Mouse (Mus musculus) brain, adult 2 months (tissue): ENCODE results near the gene Arl5a.
A peak's percentile ranks its signal among the peaks of the same experiment; 100 is the strongest.

ENCODE experiments used
- DNase-seq: peaks from one replicate; pipeline ENCODE4 v3.0.0; 2011; ENCODE audit warnings: low read depth, low spot score

The Arl5a gene

DNA sequence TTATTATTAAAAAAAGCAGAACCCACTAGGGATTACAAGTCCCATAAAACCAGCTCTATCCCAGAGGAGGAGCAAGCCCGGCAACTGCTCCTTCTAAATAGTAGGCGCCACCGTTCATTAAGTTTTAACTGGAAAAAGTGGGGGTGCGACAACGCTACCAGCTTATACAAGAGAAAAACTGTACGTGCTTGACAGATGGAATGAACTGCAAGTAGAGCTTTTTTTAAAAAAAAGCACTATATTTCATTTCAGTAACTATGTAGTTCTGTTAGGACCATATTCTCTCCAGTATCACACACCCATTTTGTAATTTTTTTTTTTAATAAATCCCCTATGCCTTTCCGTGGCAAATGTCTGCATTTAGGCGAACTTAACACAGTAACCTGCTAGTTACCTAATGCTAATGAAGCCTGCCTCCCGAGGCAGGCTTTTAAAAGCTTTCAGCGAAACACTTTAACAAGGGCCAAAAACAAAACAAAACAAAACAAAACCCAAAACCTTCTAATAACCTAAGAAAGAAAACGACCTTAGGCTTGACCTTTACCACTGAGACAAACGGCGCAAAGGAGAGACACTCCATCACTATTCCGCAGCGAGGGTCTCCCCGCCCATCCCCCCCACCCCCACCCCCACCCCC is 972 bp downstream of the Arl5a start:
- peak; percentile 63 for DNase-seq

DNA sequence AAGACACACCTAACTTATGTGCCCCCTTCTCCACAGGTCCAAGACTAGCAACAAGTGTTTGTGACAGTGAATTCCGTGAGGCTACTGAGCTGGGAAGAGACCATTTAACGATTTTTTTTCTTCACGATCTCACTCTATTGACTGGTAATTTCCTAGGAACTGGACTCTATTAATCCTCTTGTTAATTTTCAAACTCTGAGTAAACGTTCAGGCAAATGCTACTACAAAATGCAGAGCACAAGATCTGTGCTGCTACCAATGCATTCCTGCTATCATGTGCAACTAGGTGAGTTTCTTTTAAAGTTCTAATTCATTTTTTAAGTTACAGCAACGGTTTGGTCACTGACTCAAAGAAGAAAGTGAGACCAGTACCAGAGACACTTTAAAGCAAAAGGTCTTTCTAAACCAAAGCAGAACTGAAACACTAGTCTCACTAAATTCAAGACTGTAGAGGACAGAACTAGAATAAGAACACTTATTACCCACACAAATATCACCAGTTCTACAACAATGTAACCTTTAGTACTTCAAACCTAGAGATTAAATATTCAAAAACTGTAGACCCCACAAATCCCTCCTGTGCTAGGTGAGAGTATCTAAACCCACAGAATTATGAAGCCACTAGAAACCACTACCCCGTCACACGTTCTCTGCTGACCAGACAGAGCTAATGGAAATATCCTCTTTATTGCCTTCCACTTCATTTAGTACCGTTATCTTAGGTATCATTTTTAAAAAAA is 1.7 kb downstream of the Arl5a start:
- DNase-seq: no peak

DNA sequence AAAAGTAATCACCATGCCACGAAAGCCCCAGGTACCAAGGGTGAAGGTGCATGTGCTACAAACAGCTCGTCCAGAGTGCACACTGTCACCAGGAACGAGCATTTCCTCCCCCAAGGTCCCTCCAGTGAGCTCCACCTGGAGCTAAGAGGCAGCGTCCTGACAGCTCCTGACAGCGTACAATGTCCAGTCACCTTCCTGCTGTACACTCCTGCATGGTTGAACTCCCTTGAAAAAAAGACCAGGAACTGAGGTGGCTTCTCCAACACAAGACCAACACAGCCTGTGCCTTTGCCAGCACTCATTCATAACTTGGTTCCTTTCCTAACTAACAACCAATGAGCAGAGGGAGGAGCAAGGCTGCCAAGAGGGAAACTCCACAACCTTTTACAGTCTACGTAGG is 3.5 kb downstream of the Arl5a start:
- DNase-seq: peak; percentile 62

DNA sequence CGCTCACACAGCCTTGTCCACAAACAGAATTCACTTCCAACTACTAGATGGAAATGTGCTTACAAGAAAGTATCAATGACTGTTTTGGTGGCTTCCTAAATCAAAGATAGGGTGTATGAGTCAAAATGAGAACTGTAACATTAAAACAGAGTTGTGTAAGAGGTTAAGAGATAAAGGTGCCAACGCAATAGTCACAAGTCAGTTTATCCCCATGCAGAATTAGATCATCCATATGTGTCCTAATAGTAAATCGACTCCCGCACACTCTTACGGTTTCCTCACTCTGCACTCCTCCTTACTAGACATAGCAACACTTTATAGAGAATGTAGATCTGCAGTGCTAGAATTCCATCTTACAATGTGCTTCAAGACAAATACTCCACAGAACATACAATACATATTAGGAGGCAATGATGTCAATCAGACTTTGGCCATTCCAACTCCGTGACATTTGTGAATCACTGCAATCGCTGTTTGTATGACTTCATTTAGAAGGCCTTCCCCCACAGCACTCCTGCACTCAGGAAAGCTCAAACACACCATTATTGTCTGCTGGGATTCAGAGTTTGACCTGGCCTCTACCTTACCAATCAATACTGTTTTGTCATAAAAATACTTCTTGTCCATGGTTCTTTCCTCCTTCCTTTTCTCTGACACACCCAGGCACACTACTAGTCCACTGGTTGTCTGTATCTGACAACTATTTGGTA is 4.5 kb downstream of the Arl5a start:
- no peak for DNase-seq

DNA sequence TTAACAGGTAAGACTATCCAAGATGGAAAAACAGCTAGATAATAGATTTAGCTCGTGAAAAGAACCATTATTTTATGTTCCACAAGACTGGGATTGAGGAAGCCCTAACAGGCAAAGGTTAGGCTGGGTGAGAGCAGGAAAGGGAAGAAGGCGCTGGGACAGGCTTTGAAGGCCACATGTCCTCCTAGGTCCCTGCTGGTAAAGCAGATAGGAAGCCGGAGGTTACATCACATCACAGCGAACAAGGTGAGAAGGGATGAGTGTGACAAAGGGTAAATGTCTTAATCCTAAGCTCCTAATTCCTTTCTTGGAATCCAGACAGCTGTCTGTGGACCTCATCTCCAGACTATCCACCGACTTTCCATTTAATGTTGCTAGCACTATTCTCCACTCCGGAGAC is 5.4 kb downstream of the Arl5a start:
- DNase-seq: peak; percentile 56

DNA sequence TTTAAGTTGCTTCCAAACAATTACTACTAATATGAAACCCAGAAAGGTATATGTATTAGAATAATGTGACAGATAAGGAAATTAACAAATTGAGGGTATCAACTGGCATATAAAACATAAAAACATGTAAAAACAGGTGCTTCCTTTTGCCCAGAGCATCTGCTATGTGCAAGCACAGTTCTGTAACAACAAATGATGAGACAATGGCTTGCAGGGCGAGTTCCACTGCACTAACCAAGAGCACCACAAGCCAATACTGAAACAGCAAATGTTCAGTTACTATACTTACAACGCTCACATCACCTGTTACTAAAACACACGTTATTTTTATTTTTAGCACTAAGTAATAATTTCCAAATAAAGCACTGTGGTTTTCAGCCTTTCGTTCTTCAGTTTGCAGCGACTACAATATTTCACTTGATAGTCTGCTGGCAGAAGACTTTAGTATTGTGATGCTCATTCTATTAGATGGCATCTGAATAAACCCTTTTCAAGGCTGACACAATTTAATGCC is 12.1 kb downstream of the Arl5a start:
- DNase-seq: no peak

DNA sequence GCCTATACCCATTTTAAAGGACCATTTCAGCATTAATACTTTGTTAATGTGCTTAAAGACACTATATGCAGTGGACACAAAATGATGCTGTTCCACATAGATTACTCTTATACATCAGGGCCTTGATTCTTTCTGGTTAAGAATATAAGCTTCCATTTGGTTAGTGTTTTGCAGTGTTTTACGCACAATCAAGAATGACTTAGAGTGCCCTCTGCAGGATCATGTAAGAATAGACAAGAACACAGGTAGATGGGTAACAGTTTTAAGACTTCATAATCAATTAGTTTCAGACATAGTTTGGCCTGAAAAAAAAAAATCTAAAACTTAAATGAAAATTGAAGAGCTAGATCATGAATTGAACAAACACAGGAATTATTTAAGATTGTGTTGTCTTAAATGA is 18.2 kb downstream of the Arl5a start:
- DNase-seq: peak; percentile 66

DNA sequence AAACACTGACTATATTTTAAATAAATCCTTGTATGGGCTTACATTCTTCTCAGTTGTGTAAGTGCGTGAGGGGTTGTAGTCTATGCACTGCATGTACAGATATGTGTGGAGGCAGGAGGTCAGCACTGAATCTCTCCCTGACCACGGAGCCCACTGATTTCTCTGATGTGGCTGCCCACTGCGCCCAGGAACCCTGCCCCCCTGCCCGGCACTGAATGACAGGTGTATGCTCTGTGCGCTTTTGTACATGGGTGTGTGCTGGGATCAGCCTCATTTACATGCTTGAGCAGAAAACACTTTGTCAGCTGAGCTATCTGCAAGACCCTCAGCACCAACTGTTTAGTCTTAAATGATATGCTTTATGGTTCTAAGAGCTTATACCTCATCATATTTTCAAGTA is 19.5 kb downstream of the Arl5a start:
- no peak for DNase-seq

DNA sequence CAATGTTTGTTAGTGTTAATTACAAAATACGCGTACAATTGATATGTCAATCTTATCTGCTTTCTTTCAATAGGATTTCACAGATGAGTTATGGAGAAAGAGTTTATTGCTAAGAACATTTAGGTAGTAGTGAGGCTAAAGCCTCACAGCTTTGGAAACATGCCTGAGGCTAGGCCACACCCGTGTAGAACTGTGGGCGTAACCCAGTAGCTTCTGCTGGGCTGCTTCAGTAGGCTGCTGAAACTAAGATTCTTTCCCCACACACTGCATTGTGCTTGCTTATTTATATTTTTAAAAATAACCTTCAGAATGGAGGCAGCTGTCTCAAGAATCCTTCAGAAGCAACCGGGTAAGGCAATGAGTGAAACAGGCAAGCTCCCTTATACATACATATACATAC is 30.2 kb downstream of the Arl5a start:
- DNase-seq: peak; percentile 58

DNA sequence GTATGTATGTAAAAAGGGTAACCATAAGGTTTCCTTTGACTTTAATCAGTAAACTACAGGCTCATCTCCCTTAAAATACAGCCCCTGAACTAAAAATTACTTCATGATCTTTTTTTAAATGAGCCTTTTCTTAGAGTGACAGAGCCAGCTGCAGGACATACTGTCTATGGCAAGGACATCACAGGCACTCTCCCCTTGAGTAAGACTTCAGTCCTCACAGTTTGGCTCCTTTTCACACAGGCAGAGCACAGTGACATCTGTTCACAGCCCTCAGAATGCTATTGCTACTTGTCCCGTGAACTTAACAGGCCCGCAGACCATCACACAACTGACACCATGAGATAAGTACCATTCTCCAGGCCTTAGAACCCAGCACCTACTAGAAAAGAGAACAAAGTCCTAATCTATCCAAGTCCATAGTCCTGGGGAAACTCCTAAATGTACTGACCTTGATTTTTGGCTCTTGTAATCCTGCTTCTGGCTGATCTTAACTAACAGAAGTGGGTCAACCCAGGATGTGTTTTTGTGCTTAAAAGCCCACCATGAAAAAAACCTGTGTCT is 34.2 kb downstream of the Arl5a start:
- DNase-seq: no peak

DNA sequence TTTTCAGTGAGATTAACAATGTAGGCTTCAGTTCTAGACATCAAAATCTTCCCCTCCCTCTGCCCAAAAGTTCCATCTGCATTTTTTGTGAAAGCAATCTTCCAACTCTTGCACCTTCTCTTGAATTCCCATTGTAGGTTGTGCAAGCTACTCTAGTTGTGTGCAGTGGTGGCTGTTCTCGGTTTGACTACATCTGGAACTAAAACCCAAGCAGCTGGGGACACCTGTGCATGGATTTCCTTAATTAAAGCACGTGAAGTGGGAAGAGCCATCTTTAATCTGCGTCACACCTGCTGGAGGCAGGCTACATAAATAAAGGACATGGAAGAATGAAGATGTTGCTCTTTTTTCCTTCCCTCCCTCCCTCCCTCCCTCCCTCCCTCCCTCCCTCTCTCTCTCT is 34.7 kb downstream of the Arl5a start:
- DNase-seq: no peak

DNA sequence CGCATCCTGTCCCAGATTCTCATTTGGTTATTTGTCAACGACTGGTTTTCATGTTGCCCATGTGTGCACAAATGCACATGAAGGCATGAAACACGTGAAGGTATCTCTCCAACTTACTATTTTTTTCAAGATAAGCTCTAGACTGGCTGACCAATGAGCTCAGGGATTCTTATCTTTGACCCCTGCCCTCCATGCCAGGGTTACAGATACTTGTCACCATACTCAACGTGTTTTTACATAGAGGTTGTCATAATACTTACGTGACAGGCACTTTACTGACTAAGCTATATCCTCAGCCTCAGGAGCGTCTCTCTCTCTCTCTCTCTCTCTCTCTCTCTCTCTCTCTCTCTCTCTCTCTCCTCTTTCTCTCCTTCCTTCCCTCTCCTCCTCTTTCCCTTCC is 38.2 kb downstream of the Arl5a start:
- DNase-seq: no peak

DNA sequence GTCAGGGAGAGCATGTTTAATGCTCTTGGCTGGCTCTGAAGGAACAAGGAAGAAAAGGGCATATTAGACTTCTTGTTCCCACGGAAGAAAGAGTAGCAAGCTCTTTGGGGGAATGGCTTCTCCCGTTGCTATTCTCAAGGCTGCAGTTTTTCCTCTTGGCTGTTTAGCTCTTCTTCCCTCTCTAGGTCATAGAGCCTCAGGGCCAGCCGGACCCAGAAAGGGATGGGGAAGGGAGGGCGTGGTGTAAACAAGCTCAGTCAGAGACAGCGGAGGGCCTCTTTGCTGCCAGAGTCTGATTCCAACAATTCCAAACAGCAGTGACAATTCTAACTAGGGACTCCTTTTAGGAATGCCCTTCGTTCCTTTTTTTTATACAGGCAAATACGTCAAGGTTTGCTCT is 38.7 kb downstream of the Arl5a start:
- no peak for DNase-seq

DNA sequence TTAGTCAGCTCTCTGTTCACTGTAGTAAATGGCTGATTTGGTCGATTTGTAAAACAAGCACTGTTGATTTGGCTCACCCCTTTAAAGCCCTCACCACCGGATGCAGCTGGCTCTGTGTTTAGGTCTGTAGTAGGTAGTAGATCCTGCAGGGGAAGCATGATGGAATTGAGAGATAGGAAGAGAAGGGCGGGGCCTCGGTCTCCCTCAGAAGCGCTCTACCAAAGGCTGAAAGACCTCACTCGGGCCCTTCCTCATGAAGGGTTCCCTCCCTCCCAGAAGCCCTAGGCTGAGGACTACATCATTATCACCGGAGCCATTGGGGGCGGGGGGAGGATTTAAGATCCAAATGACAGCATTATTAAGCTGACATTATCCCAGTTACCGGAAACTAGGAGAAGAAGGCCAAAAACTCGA is 45.8 kb downstream of the Arl5a start:
- peak; percentile 27 for DNase-seq

DNA sequence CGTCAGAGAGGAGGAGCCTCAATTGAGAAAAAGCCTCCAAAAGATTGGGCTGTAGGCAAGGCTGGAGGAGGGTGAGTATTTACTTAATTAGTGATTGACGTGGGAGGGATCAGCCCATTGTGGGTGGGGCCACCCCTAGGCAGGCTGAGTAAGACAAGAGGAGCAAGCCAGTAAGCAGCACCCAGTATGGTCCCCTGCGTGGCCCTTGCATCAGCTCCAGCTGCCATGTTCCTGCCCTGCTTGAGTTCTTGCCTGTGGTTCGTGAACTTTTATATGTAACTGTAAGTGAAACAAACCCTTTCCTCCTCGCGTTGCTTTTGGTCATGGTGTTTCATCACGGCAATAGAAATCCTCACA is 46.3 kb downstream of the Arl5a start, which contains the start of gene Neb:
Gene Neb (minus strand): TSS at position 27 of the 357 bp plus-strand sequence.
- no peak for DNase-seq

DNA sequence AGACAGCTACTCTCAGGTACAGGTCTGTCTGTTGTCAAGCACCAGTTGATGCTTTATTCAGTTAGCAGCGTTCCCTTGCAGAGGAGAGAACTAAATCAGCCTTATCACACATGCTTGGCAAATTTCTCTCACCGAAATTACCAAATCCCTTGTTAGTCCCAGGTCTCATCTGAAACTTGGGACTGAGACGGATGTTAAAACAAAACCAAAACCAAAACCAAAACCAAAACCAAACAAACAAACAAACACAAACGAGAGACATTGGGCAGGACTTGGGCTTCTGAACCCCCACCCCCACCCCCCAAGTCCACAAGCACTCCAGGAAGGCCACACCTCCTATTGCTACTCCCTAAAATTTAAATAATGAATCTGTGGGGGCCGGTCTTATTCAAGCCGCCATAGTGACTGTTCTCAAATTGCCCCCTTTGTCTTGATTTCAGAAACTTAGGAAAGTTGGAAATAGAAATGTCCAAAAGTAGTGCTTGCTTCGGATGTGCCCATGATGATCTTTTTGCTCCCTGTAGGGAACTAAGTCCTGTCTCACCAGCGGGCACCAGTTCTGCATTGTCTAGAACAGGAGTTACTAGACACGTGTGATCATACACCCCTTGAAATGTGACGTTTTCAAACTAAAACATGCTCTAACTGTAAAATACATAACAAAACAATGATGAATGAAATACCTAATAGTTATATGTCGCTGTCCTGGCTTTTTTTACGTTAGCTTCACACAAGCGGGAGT is 46.8 kb downstream of the Arl5a start:
- DNase-seq: no peak

DNA sequence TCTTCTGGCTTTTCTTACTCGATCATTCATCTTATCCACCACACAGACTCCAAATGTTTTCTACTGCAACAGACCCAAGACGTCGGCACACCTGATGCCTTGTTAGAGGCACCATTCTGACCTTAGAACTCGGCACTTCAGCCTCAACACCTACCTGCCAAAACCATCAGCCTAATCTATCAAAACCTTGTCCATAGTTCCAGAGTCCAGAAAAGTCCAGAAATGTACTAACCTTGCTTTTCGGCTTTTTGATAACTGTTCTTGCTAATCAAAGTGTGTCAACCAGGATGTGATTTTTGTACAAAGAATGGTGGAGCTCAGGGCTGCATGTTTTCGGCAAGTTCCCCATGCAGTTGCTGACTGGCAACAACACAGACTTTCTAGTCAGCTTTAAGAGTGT is 50.0 kb downstream of the Arl5a start:
- no peak for DNase-seq

DNA sequence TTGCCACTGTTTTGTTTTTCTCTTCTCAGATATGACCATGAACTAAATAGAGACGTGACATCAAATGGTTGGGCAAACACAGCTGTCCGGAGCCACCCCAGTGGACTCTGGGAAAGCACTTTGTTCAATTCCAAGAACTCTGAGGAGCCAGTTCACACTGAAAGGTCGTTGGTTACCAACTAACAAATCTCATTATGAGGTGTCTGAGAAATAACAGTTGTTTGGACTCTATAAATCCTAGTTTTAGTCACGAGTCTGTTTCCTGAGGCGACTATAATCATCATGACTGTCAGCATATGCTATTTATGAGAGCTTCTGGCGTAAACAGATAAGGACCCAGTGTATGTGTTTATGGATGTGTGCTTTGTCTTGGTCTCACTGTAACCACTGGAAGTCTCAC is 52.2 kb downstream of the Arl5a start:
- no peak for DNase-seq

DNA sequence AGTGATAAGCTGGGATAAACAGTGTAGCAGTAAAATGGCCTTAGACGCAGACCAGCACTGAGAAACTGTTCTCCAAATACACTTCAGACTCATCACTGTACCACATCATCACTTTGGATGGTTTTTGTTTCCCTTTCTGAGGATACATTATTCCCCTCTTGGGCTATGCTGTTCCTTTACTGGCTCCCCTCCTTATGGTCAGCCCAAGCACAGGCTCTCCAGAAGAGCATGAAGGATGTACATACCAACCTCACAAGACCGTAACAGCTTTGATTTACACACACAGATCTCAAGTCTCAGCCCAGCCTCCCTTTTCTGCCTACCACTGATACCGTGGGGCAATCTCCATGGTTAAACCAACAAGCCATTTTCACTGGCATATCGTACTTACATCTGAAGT is 52.6 kb downstream of the Arl5a start:
- DNase-seq: no peak

DNA sequence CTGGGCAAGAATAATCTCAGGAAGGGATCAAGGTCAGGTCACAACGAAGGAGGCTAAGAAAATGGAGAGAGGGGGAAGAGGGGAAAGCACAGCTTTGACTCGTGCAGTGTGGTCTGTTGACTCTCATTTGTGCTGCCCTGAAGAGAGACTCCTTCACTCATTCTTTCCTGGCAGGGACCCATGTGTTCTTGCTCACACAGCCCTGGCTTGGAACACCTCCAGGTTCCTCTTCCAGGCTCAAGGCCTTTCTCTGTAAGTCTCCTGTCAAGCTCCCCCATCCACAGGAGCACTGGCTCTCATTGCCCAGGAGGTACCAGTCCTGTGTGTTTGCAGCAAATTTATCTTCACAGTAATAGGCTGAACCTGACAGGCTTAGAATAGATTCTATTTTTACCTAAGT is 53.6 kb downstream of the Arl5a start:
- peak; percentile 78 for DNase-seq

DNA sequence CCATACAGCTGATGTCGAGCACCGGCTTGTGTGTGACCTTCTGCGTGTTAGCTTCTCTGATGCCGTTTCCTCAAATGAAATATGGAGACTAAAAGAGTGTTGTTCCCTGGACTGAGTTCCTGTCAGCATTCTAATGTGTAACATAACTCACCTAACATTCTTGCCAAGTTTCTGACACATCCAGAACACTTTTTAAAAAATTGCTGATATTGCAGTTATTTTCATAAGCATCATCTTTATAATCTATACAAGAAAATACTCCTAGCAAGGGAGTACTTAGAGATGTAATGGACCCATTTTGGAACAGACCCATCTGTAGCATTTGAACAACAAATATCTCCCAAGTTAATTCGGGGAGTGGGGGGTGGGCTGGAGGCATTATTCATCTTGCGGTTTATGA is 55.1 kb downstream of the Arl5a start:
- DNase-seq: no peak

DNA sequence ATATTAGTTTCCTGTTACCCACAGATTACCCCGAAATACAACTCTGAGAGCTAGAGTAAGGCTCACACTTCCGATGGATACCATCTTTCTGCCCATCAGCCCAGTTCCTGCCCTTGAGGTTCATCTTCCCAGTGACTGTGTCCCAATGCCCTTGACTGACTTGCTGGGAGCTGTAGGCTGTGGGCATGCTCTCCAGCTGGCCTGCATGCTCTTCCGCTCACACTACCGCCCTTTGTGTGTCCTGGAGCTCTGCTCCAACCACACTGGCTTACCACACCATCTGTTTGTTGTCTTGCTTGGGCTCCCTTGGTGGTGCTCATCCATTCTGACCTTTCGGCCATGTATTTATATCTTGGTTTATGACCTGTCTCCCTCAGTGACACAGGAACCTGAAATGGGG is 57.0 kb downstream of the Arl5a start:
- DNase-seq: peak; percentile 20
